Mouse (Mus musculus): ENCODE data around the gene Lcor. TPM values are rescaled to one million over a fixed set of nuclear protein-coding genes. Genes with fewer than 3 reads are reported as not detected.

Lcor gene
- polyA plus RNA-seq, 1 experiment from 2014 or later: 2.2 TPM

- 83% methylated on average over 2 of the region's 7 CpGs for WGBS (ENCODE audit: missing documents)
- Histone ChIP-seq H3K27ac (peak overlapping the region; percentile 36; the same call in 1 of the 2 replicates), H3K36me3 (ENCODE audit: inconsistent target) (no peaks in the 10 kb centered on the region), H3K79me2 (ENCODE audit: inconsistent target) (no peaks in the 10 kb centered on the region), H3K4me3 (ENCODE audit: inconsistent target) (no peak overlapping the region)
Observed at GRCm38 (mm10) chr19:41454601-41455000, 27.8 kb upstream of the Lcor start.

- H3K4me3 ChIP-seq (ENCODE audit: inconsistent target): no peak overlapping the region
- WGBS (ENCODE audit: missing documents): 40% methylated on average over 6 of the region's 6 CpGs
- peak overlapping the region; percentile 36 for H3K27ac ChIP-seq
Observed at GRCm38 (mm10) chr19:41455091-41455626, 27.3 kb upstream of the Lcor start.

GRCm38 (mm10) chr19:41457181-41457580, 25.3 kb upstream of the Lcor start:
- 94% methylated on average over 5 of the region's 5 CpGs for WGBS (ENCODE audit: missing documents)
- H3K36me3 ChIP-seq (ENCODE audit: inconsistent target): no peaks in the 10 kb centered on the region
- H3K4me3 ChIP-seq (ENCODE audit: inconsistent target): no peak overlapping the region
- H3K27ac ChIP-seq: no peak overlapping the region
- H3K79me2 ChIP-seq (ENCODE audit: inconsistent target): no peaks in the 10 kb centered on the region

More at GRCm38 (mm10) chr19:41455091-41455626, 27.3 kb upstream of the Lcor start:
- H3K79me2 ChIP-seq (ENCODE audit: inconsistent target): no peaks in the 10 kb centered on the region
- no peaks in the 10 kb centered on the region for H3K36me3 ChIP-seq (ENCODE audit: inconsistent target)

- Histone ChIP-seq H3K27ac (no peak overlapping the region), H3K79me2 (ENCODE audit: inconsistent target) (no peaks in the 10 kb centered on the region), H3K4me3 (ENCODE audit: inconsistent target) (no peak overlapping the region), H3K36me3 (ENCODE audit: inconsistent target) (no peaks in the 10 kb centered on the region)
- WGBS (ENCODE audit: missing documents): 90% methylated on average over 9 of the region's 9 CpGs
Observed at GRCm38 (mm10) chr19:41462166-41462735, 20.2 kb upstream of the Lcor start.

GRCm38 (mm10) chr19:41463841-41464240, 18.6 kb upstream of the Lcor start:
- Histone ChIP-seq H3K27ac (no peak overlapping the region), H3K79me2 (ENCODE audit: inconsistent target) (no peaks in the 10 kb centered on the region), H3K4me3 (ENCODE audit: inconsistent target) (no peak overlapping the region), H3K36me3 (ENCODE audit: inconsistent target) (no peaks in the 10 kb centered on the region)
- 97% methylated on average over 5 of the region's 5 CpGs for WGBS (ENCODE audit: missing documents)

- Histone ChIP-seq H3K4me3 (ENCODE audit: inconsistent target) (no peak overlapping the region), H3K36me3 (ENCODE audit: inconsistent target) (no peaks in the 10 kb centered on the region), H3K27ac (no peak overlapping the region), H3K79me2 (ENCODE audit: inconsistent target) (no peaks in the 10 kb centered on the region)
- WGBS (ENCODE audit: missing documents): 29% methylated on average over 3 of the region's 3 CpGs
Observed at GRCm38 (mm10) chr19:41466475-41466874, 16.0 kb upstream of the Lcor start.

- WGBS (ENCODE audit: missing documents): 95% methylated on average over 7 of the region's 7 CpGs
- H3K4me3 ChIP-seq (ENCODE audit: inconsistent target): no peak overlapping the region
- no peaks in the 10 kb centered on the region for H3K79me2 ChIP-seq (ENCODE audit: inconsistent target)
- H3K36me3 ChIP-seq (ENCODE audit: inconsistent target): no peaks in the 10 kb centered on the region
- no peak overlapping the region for H3K27ac ChIP-seq
Observed at GRCm38 (mm10) chr19:41473566-41474135, 8.8 kb upstream of the Lcor start.

GRCm38 (mm10) chr19:41474943-41475342, 7.5 kb upstream of the Lcor start:
- no peak overlapping the region for H3K4me3 ChIP-seq (ENCODE audit: inconsistent target)
- no peaks in the 10 kb centered on the region for H3K79me2 ChIP-seq (ENCODE audit: inconsistent target)
- 12% methylated on average over 2 of the region's 2 CpGs for WGBS (ENCODE audit: missing documents)
- no peaks in the 10 kb centered on the region for H3K36me3 ChIP-seq (ENCODE audit: inconsistent target)
- H3K27ac ChIP-seq: peak overlapping the region; percentile 37

GRCm38 (mm10) chr19:41476530-41477249, 5.7 kb upstream of the Lcor start:
- Histone ChIP-seq H3K36me3 (ENCODE audit: inconsistent target) (no peaks in the 10 kb centered on the region), H3K79me2 (ENCODE audit: inconsistent target) (no peaks in the 10 kb centered on the region), H3K27ac (no peak overlapping the region), H3K4me3 (ENCODE audit: inconsistent target) (no peak overlapping the region)
- 100% methylated on average over 3 of the region's 3 CpGs for WGBS (ENCODE audit: missing documents)

- Histone ChIP-seq H3K36me3 (ENCODE audit: inconsistent target) (no peaks in the 10 kb centered on the region), H3K79me2 (ENCODE audit: inconsistent target) (peaks cover 30% of the 10 kb centered on the region), H3K27ac (peak overlapping the region; percentile 60), H3K4me3 (ENCODE audit: inconsistent target) (peak overlapping the region; percentile 42)
- WGBS (ENCODE audit: missing documents): 1% methylated on average over 15 of the region's 15 CpGs
Observed at GRCm38 (mm10) chr19:41481030-41481886, 1.2 kb upstream of the Lcor start.

GRCm38 (mm10) chr19:41481887-41482189, 599 bp upstream of the Lcor start:
- WGBS (ENCODE audit: missing documents): 0% methylated on average over 6 of the region's 6 CpGs
- H3K4me3 ChIP-seq (ENCODE audit: inconsistent target): peak overlapping the region; percentile 42
- H3K36me3 ChIP-seq (ENCODE audit: inconsistent target): no peaks in the 10 kb centered on the region; the same call in 1 of the 2 replicates
- H3K27ac ChIP-seq: peak overlapping the region; percentile 60
- peaks cover 36% of the 10 kb centered on the region for H3K79me2 ChIP-seq (ENCODE audit: inconsistent target)

GRCm38 (mm10) chr19:41482909-41483444, 540 bp downstream of the Lcor start:
- WGBS (ENCODE audit: missing documents): under 1% methylated on average over 89 of the region's 91 CpGs
- Histone ChIP-seq H3K27ac (no peak overlapping the region), H3K79me2 (ENCODE audit: inconsistent target) (peaks cover 47% of the 10 kb centered on the region), H3K36me3 (ENCODE audit: inconsistent target) (no peaks in the 10 kb centered on the region; the same call in 1 of the 2 replicates), H3K4me3 (ENCODE audit: inconsistent target) (peak overlapping the region; percentile 84)

GRCm38 (mm10) chr19:41483445-41484040, 1.1 kb downstream of the Lcor start:
- 0% methylated on average over 26 of the region's 30 CpGs for WGBS (ENCODE audit: missing documents)
- peaks cover 53% of the 10 kb centered on the region for H3K79me2 ChIP-seq (ENCODE audit: inconsistent target)
- H3K4me3 ChIP-seq (ENCODE audit: inconsistent target): peak overlapping the region; percentile 84
- H3K27ac ChIP-seq: peak overlapping the region; percentile 28; the same call in 1 of the 2 replicates
- H3K36me3 ChIP-seq (ENCODE audit: inconsistent target): no peaks in the 10 kb centered on the region; the same call in 1 of the 2 replicates

GRCm38 (mm10) chr19:41484361-41484760, 1.9 kb downstream of the Lcor start:
- 50% methylated on average over 5 of the region's 5 CpGs for WGBS (ENCODE audit: missing documents)
- Histone ChIP-seq H3K4me3 (ENCODE audit: inconsistent target) (peak overlapping the region; percentile 84), H3K79me2 (ENCODE audit: inconsistent target) (peaks cover 61% of the 10 kb centered on the region), H3K27ac (no peak overlapping the region), H3K36me3 (ENCODE audit: inconsistent target) (no peaks in the 10 kb centered on the region; the same call in 1 of the 2 replicates)
